Mouse (Mus musculus): ENCODE data around the gene Drg2. TPM values are rescaled to one million over a fixed set of nuclear protein-coding genes. Genes with fewer than 3 reads are reported as not detected.

Drg2 gene
- polyA plus RNA-seq, 1 experiment from 2014 or later: 36.8 TPM

- H3K27ac ChIP-seq (ENCODE audit: low read length): no peak overlapping the region
- no peak overlapping the region for H3K4me3 ChIP-seq (ENCODE audit: low read depth, low read length)
- H3K4me1 ChIP-seq (ENCODE audit: control insufficient read depth, low read depth, low read length): peaks cover 3% of the 10 kb centered on the region
- H3K4me2 ChIP-seq (ENCODE audit: low read depth, low read length): no peak overlapping the region
- no peaks in the 10 kb centered on the region for H3K36me3 ChIP-seq (ENCODE audit: control insufficient read depth, insufficient read depth)
- WGBS (ENCODE audit: insufficient replicate concordance): 47% methylated on average over 2 of the region's 2 CpGs
- H3K9me3 ChIP-seq (replicated peaks; ENCODE audit: control insufficient read depth, low read length): no peaks in the 10 kb centered on the region
- H3K27me3 ChIP-seq (ENCODE audit: control insufficient read depth, insufficient read depth, low read depth, low read length): peaks cover 4% of the 10 kb centered on the region; the same call in 1 of the 2 replicates
- H3K9ac ChIP-seq (ENCODE audit: low read depth, low read length): no peak overlapping the region
- no peak for ATAC-seq (ENCODE audit: low read depth)
These were observed 60.5 kb downstream of the Drg2 start for GRCm38 (mm10) chr11:60514941-60515340.

- no peak for ATAC-seq (ENCODE audit: low read depth)
- Histone ChIP-seq H3K27ac (ENCODE audit: low read length) (no peak overlapping the region), H3K27me3 (ENCODE audit: control insufficient read depth, insufficient read depth, low read depth, low read length) (no peaks in the 10 kb centered on the region), H3K4me1 (ENCODE audit: control insufficient read depth, low read depth, low read length) (no peaks in the 10 kb centered on the region), H3K4me3 (ENCODE audit: low read depth, low read length) (no peak overlapping the region), H3K36me3 (ENCODE audit: control insufficient read depth, insufficient read depth) (no peaks in the 10 kb centered on the region), H3K9me3 (replicated peaks; ENCODE audit: control insufficient read depth, low read length) (no peaks in the 10 kb centered on the region), H3K9ac (ENCODE audit: low read depth, low read length) (no peak overlapping the region), H3K4me2 (ENCODE audit: low read depth, low read length) (no peak overlapping the region)
- 61% methylated on average over 4 of the region's 4 CpGs for WGBS (ENCODE audit: insufficient replicate concordance)
These were observed 63.9 kb downstream of the Drg2 start for GRCm38 (mm10) chr11:60518305-60518704.

Other genes starting within 250 kb of the Drg2 start
- 42.7 and 51.7 TPM in 2 replicates for gene Srebf1, start 232.0 kb upstream of the Drg2 start, polyA plus RNA-seq (2015; fragmentation: Nextera tagmentation; extraction: Ambion mirVana)
- gene Tom1l2, start 101.7 kb upstream of the Drg2 start, polyA plus RNA-seq (2015; fragmentation: Nextera tagmentation; extraction: Ambion mirVana): 5.7 and 6.8 TPM in 2 replicates
- 0.39 and 0.50 TPM in 2 replicates for gene Drc3, start 101.3 kb upstream of the Drg2 start, polyA plus RNA-seq (2015; fragmentation: Nextera tagmentation; extraction: Ambion mirVana)
- 8.5 and 8.7 TPM in 2 replicates for gene Gid4, start 37.4 kb upstream of the Drg2 start, polyA plus RNA-seq (2015; fragmentation: Nextera tagmentation; extraction: Ambion mirVana)
- 27.9 and 31.2 TPM in 2 replicates for gene Atpaf2, start 36.1 kb upstream of the Drg2 start, polyA plus RNA-seq (2015; fragmentation: Nextera tagmentation; extraction: Ambion mirVana)
- gene Myo15, start 14.7 kb downstream of the Drg2 start, polyA plus RNA-seq (2015; fragmentation: Nextera tagmentation; extraction: Ambion mirVana): 0.11 TPM in 2 replicates
- gene Alkbh5, start 81.8 kb downstream of the Drg2 start, polyA plus RNA-seq (2015; fragmentation: Nextera tagmentation; extraction: Ambion mirVana): 15.3 and 15.4 TPM in 2 replicates
- 14.5 and 14.7 TPM in 2 replicates for gene Llgl1, start 245.1 kb downstream of the Drg2 start, polyA plus RNA-seq (2015; fragmentation: Nextera tagmentation; extraction: Ambion mirVana)